Mouse (Mus musculus) kidney, embryonic 14.5 days (tissue): ENCODE measurements around the gene Tpbgl. TPM values are rescaled to one million over a fixed set of nuclear protein-coding genes. Genes with fewer than 3 reads are reported as not detected.

ENCODE experiments used
- ATAC-seq: fragments of 200-750 bp; cut with Nextera tagmentation; 2 replicates; pipeline ENCODE4 v1.8.0; 2017; ENCODE audit warnings: moderate number of reproducible peaks, mild to moderate bottlenecking, moderate TSS enrichment, moderate library complexity; ENCODE audit not compliant: low FRiP score, low TSS enrichment
- H3K27ac ChIP-seq: fragments of 300-500 bp; sonication (generic); 2 replicates; pipeline ENCODE4 v1.5.1; 2014; ENCODE audit warnings: low read depth, mild to moderate bottlenecking, low read length, moderate library complexity, mixed read lengths
- H3K27me3 ChIP-seq: fragments of 300-500 bp; sonication (generic); 2 replicates; pipeline ENCODE4 v1.6.1; 2014; ENCODE audit warnings: mild to moderate bottlenecking, low read length; ENCODE audit not compliant: control insufficient read depth, insufficient read depth
- H3K36me3 ChIP-seq: fragments of 300-500 bp; sonication (generic); 2 replicates; pipeline ENCODE4 v1.6.1; 2014; ENCODE audit warnings: low read length, mixed read lengths; ENCODE audit not compliant: control insufficient read depth, insufficient read depth
- H3K4me1 ChIP-seq: fragments of 300-500 bp; sonication (generic); 2 replicates; pipeline ENCODE4 v1.6.1; 2014; ENCODE audit warnings: low read length, mixed read lengths; ENCODE audit not compliant: control insufficient read depth, insufficient read depth
- H3K4me2 ChIP-seq: fragments of 300-500 bp; sonication (generic); replicated peaks from 2 replicates; pipeline ENCODE4 v1.6.1; 2014; ENCODE audit warnings: low read depth, mild to moderate bottlenecking, low read length
- H3K4me3 ChIP-seq: fragments of 300-500 bp; sonication (generic); 2 replicates; pipeline ENCODE4 v1.5.1; 2014; ENCODE audit warnings: mild to moderate bottlenecking, low read length
- H3K9ac ChIP-seq: fragments of 300-500 bp; sonication (generic); 2 replicates; pipeline ENCODE4 v1.6.1; 2014; ENCODE audit warnings: low read depth, mild to moderate bottlenecking, low read length, moderate library complexity
- H3K9me3 ChIP-seq: fragments of 300-500 bp; sonication (generic); 2 replicates; pipeline ENCODE4 v1.6.1; 2016; ENCODE audit warnings: low read length; ENCODE audit not compliant: control insufficient read depth
- WGBS: fragments of 180-500 bp; shearing (Covaris S2); extraction: QIAGEN DNeasy Blood & Tissue Kit; methylation state at CpG from one replicate; pipeline ENCODE4 v1.1.7; 2014; 5-methylcytosine and 5-hydroxymethylcytosine counted together
- polyA plus RNA-seq: library from polyadenylated mRNA; unstranded; fragments of >200 nt; fragmentation: Nextera tagmentation; extraction: Ambion mirVana; gene quantifications from 2 replicates; pipeline ENCODE4 v1.2.1, GENCODE M21; 2014

Tpbgl gene
- polyA plus RNA-seq, 1 experiment from 2014 or later, result 0.83 TPM

- H3K36me3 ChIP-seq, result peaks cover 22% of the 10 kb centered on the region; the same call in 1 of the 2 replicates
- H3K27ac ChIP-seq, result no peak overlapping the region
- no peak overlapping the region for H3K9ac ChIP-seq
- WGBS, result 91% methylated on average over 15 of the region's 15 CpGs
- H3K4me3 ChIP-seq, result no peak overlapping the region
- H3K27me3 ChIP-seq, result no peaks in the 10 kb centered on the region
- no peaks in the 10 kb centered on the region for H3K9me3 ChIP-seq
- 0 out of 2 replicates have a peak, but pooled peaks have one; percentile 22 for ATAC-seq
- no peak overlapping the region for H3K4me2 ChIP-seq
- no peaks in the 10 kb centered on the region for H3K4me1 ChIP-seq
These were observed 32.8 kb downstream of the Tpbgl start for GRCm38 (mm10) chr7:99593868-99594803.

GRCm38 (mm10) chr7:99592669-99593068, 34.2 kb downstream of the Tpbgl start:
- H3K27ac ChIP-seq, result no peak overlapping the region
- H3K9me3 ChIP-seq, result no peaks in the 10 kb centered on the region
- H3K36me3 ChIP-seq, result peaks cover 19% of the 10 kb centered on the region; the same call in 1 of the 2 replicates
- H3K9ac ChIP-seq, result no peak overlapping the region
- WGBS, result 96% methylated on average over 3 of the region's 3 CpGs
- no peak for ATAC-seq
- no peak overlapping the region for H3K4me2 ChIP-seq
- H3K4me3 ChIP-seq, result no peak overlapping the region
- H3K4me1 ChIP-seq, result no peaks in the 10 kb centered on the region
- no peaks in the 10 kb centered on the region for H3K27me3 ChIP-seq

GRCm38 (mm10) chr7:99590646-99591045, 36.3 kb downstream of the Tpbgl start:
- Histone ChIP-seq H3K27ac (no peak overlapping the region), H3K4me3 (no peak overlapping the region), H3K4me2 (no peak overlapping the region), H3K27me3 (no peaks in the 10 kb centered on the region), H3K9me3 (no peaks in the 10 kb centered on the region), H3K9ac (no peak overlapping the region), H3K4me1 (no peaks in the 10 kb centered on the region), H3K36me3 (peaks cover 19% of the 10 kb centered on the region; the same call in 1 of the 2 replicates)
- WGBS, result 93% methylated on average over 5 of the region's 5 CpGs
- no peak for ATAC-seq

GRCm38 (mm10) chr7:99590064-99590463, 36.8 kb downstream of the Tpbgl start:
- 19% methylated on average over 3 of the region's 3 CpGs for WGBS
- ATAC-seq, result no peak
- no peaks in the 10 kb centered on the region for H3K9me3 ChIP-seq
- peaks cover 14% of the 10 kb centered on the region; the same call in 1 of the 2 replicates for H3K36me3 ChIP-seq
- H3K27me3 ChIP-seq, result no peaks in the 10 kb centered on the region
- no peak overlapping the region for H3K4me3 ChIP-seq
- H3K9ac ChIP-seq, result no peak overlapping the region
- H3K4me2 ChIP-seq, result no peak overlapping the region
- H3K27ac ChIP-seq, result no peak overlapping the region
- no peaks in the 10 kb centered on the region for H3K4me1 ChIP-seq

GRCm38 (mm10) chr7:99585976-99586375, 40.9 kb downstream of the Tpbgl start:
- no peaks in the 10 kb centered on the region for H3K4me1 ChIP-seq
- no peaks in the 10 kb centered on the region for H3K9me3 ChIP-seq
- ATAC-seq, result no peak
- no peak overlapping the region for H3K4me2 ChIP-seq
- no peaks in the 10 kb centered on the region for H3K27me3 ChIP-seq
- no peak overlapping the region for H3K9ac ChIP-seq
- no peak overlapping the region for H3K27ac ChIP-seq
- WGBS, result 93% methylated on average over 8 of the region's 8 CpGs
- H3K4me3 ChIP-seq, result no peak overlapping the region
- no peaks in the 10 kb centered on the region; the same call in 1 of the 2 replicates for H3K36me3 ChIP-seq

- Histone ChIP-seq H3K9ac (no peak overlapping the region), H3K4me3 (no peak overlapping the region), H3K27ac (no peak overlapping the region), H3K4me2 (no peak overlapping the region), H3K4me1 (no peaks in the 10 kb centered on the region; the same call in 1 of the 2 replicates), H3K36me3 (no peaks in the 10 kb centered on the region), H3K27me3 (no peaks in the 10 kb centered on the region; the same call in 1 of the 2 replicates), H3K9me3 (no peaks in the 10 kb centered on the region)
- ATAC-seq, result no peak
- WGBS, result 81% methylated on average over 5 of the region's 5 CpGs
These were observed 43.3 kb downstream of the Tpbgl start for GRCm38 (mm10) chr7:99583625-99584024.

- Histone ChIP-seq H3K27ac (no peak overlapping the region), H3K9ac (no peak overlapping the region), H3K4me1 (no peaks in the 10 kb centered on the region; the same call in 1 of the 2 replicates), H3K27me3 (no peaks in the 10 kb centered on the region; the same call in 1 of the 2 replicates), H3K36me3 (no peaks in the 10 kb centered on the region), H3K4me2 (no peak overlapping the region), H3K4me3 (no peak overlapping the region), H3K9me3 (no peaks in the 10 kb centered on the region)
- no peak for ATAC-seq
- WGBS, result 59% methylated on average over 4 of the region's 4 CpGs
These were observed 44.0 kb downstream of the Tpbgl start for GRCm38 (mm10) chr7:99582867-99583266.

GRCm38 (mm10) chr7:99582306-99582705, 44.6 kb downstream of the Tpbgl start:
- Histone ChIP-seq H3K27me3 (no peaks in the 10 kb centered on the region; the same call in 1 of the 2 replicates), H3K27ac (no peak overlapping the region)
- ATAC-seq, result no peak

GRCm38 (mm10) chr7:99580247-99580646, 46.7 kb downstream of the Tpbgl start:
- H3K4me2 ChIP-seq, result no peak overlapping the region

More at GRCm38 (mm10) chr7:99582306-99582705, 44.6 kb downstream of the Tpbgl start:
- 75% methylated on average over 7 of the region's 7 CpGs for WGBS
- no peaks in the 10 kb centered on the region for H3K9me3 ChIP-seq
- H3K36me3 ChIP-seq, result no peaks in the 10 kb centered on the region
- no peaks in the 10 kb centered on the region; the same call in 1 of the 2 replicates for H3K4me1 ChIP-seq
- H3K4me3 ChIP-seq, result no peak overlapping the region
- no peak overlapping the region for H3K4me2 ChIP-seq
- no peak overlapping the region for H3K9ac ChIP-seq

More at GRCm38 (mm10) chr7:99580247-99580646, 46.7 kb downstream of the Tpbgl start:
- no peak for ATAC-seq
- H3K27ac ChIP-seq, result no peak overlapping the region
- H3K4me3 ChIP-seq, result no peak overlapping the region
- no peak overlapping the region for H3K9ac ChIP-seq
- H3K36me3 ChIP-seq, result no peaks in the 10 kb centered on the region
- H3K9me3 ChIP-seq, result no peaks in the 10 kb centered on the region
- WGBS, result 29% methylated on average over 6 of the region's 6 CpGs
- no peaks in the 10 kb centered on the region; the same call in 1 of the 2 replicates for H3K4me1 ChIP-seq
- H3K27me3 ChIP-seq, result no peaks in the 10 kb centered on the region; the same call in 1 of the 2 replicates
